Comparison of ENCODE assay signal across 9 mouse cellular contexts in genomic region chr7:4138181-4138580, GRCm38 (mm10). TPM values are rescaled to one million over a fixed set of nuclear protein-coding genes. Genes with fewer than 3 reads are reported as not detected.
DNase-seq lines count a peak whose midpoint lies in the region; ATAC-seq lines count a peak whose summit lies in the region.
"Had no signal": no experiment of that assay in that cellular context is flagged by ENCODE, and none has a peak within 500 bp of the region (broad histone marks: within the 10 kb centered on the region; RNA-seq: fewer than 3 reads in every experiment).

No protein-coding gene starts in this region.

- no peak overlapping the region for H3K27ac ChIP-seq in kidney, embryonic 15.5 days
- H3K27ac ChIP-seq in embryonic facial prominence, embryonic 11.5 days (replicated peaks; ENCODE audit: low read depth, low read length) = no peak overlapping the region
- H3K27ac ChIP-seq in hindbrain, embryonic 15.5 days (replicated peaks) = no peak overlapping the region
- H3K27ac ChIP-seq in midbrain, embryonic 14.5 days (replicated peaks; ENCODE audit: low read depth, low read length) = no peak overlapping the region

- peak overlapping the region; percentile 81 for H3K9ac ChIP-seq in kidney, embryonic 15.5 days
- H3K9ac ChIP-seq in embryonic facial prominence, embryonic 11.5 days (replicated peaks; ENCODE audit: low read length) = peak overlapping the region; percentile 78
- H3K9ac ChIP-seq in hindbrain, embryonic 15.5 days = peak overlapping the region; percentile 76; the same call in 1 of the 2 replicates
- no peak overlapping the region for H3K9ac ChIP-seq in midbrain, embryonic 14.5 days (replicated peaks; ENCODE audit: low read length)

- H3K27me3 ChIP-seq in kidney, embryonic 15.5 days = no peaks in the 10 kb centered on the region
- H3K27me3 ChIP-seq in embryonic facial prominence, embryonic 11.5 days (ENCODE audit: control insufficient read depth, insufficient read depth, low read length) = no peaks in the 10 kb centered on the region
- no peaks in the 10 kb centered on the region for H3K27me3 ChIP-seq in hindbrain, embryonic 15.5 days
- H3K27me3 ChIP-seq in midbrain, embryonic 14.5 days (ENCODE audit: control insufficient read depth, insufficient read depth, low read length) = no peaks in the 10 kb centered on the region

- 89% methylated on average over 2 of the region's 2 CpGs for WGBS in kidney, embryonic 15.5 days
- 95% methylated on average over 2 of the region's 2 CpGs for WGBS in embryonic facial prominence, embryonic 11.5 days
- WGBS in hindbrain, embryonic 15.5 days = 77% methylated on average over 2 of the region's 2 CpGs
- 85% methylated on average over 2 of the region's 2 CpGs for WGBS in midbrain, embryonic 14.5 days

- peak overlapping the region; percentile 73 for H3K4me3 ChIP-seq in kidney, embryonic 15.5 days (replicated peaks)
- peak overlapping the region; percentile 58 for H3K4me3 ChIP-seq in embryonic facial prominence, embryonic 11.5 days (ENCODE audit: low read depth, low read length)
- peak overlapping the region; percentile 88 for H3K4me3 ChIP-seq in hindbrain, embryonic 15.5 days
- H3K4me3 ChIP-seq in midbrain, embryonic 14.5 days (replicated peaks; ENCODE audit: low read depth, low read length) = peak overlapping the region; percentile 78; the same call in 1 of the 2 replicates

- no peak for ATAC-seq in kidney, embryonic 15.5 days (replicated peaks; ENCODE audit: low FRiP score)
- no peak for ATAC-seq in embryonic facial prominence, embryonic 11.5 days (replicated peaks; ENCODE audit: insufficient number of reproducible peaks, low FRiP score, low TSS enrichment, low read depth)
- no peak for ATAC-seq in hindbrain, embryonic 15.5 days (ENCODE audit: low FRiP score, low read depth)
- no peak for ATAC-seq in midbrain, embryonic 14.5 days (ENCODE audit: low FRiP score, low TSS enrichment)

- H3K36me3 ChIP-seq in kidney, embryonic 15.5 days = peaks cover 52% of the 10 kb centered on the region
- peaks cover 15% of the 10 kb centered on the region for H3K36me3 ChIP-seq in embryonic facial prominence, embryonic 11.5 days (replicated peaks; ENCODE audit: control insufficient read depth, insufficient read depth, low read depth, low read length)
- peaks cover 44% of the 10 kb centered on the region for H3K36me3 ChIP-seq in hindbrain, embryonic 15.5 days
- peaks cover 53% of the 10 kb centered on the region for H3K36me3 ChIP-seq in midbrain, embryonic 14.5 days (ENCODE audit: control insufficient read depth, insufficient read depth, low read length)

- H3K4me2 ChIP-seq in kidney, embryonic 15.5 days = peak overlapping the region; percentile 85
- H3K4me2 ChIP-seq in embryonic facial prominence, embryonic 11.5 days (ENCODE audit: low read depth, low read length) = peak overlapping the region; percentile 62
- peak overlapping the region; percentile 87 for H3K4me2 ChIP-seq in hindbrain, embryonic 15.5 days
- H3K4me2 ChIP-seq in midbrain, embryonic 14.5 days (ENCODE audit: low read length) = peak overlapping the region; percentile 72

- H3K9me3 ChIP-seq in kidney, embryonic 15.5 days (replicated peaks) = no peaks in the 10 kb centered on the region
- no peaks in the 10 kb centered on the region for H3K9me3 ChIP-seq in embryonic facial prominence, embryonic 11.5 days (replicated peaks; ENCODE audit: control insufficient read depth, low read length)
- H3K9me3 ChIP-seq in hindbrain, embryonic 15.5 days = no peaks in the 10 kb centered on the region
- H3K9me3 ChIP-seq in midbrain, embryonic 14.5 days (ENCODE audit: control insufficient read depth, low read length) = no peaks in the 10 kb centered on the region

- no peak for DNase-seq in kidney, adult 18-20 months
- DNase-seq in embryonic facial prominence, embryonic 11.5 days (ENCODE audit: low spot score) = no peak
- DNase-seq in midbrain, embryonic 14.5 days = no peak
- DNase-seq in urinary bladder, postnatal 4 days (ENCODE audit: low spot score in 2 of 2) = no peak
- DNase-seq in embryo, embryonic 10.5 days (ENCODE audit: low spot score) = no peak
- no peak for DNase-seq in frontal cortex, postnatal 14 days (ENCODE audit: low spot score in 2 of 2)
- DNase-seq: cerebellum, adult 18-20 months had no signal

- H3K4me1 ChIP-seq in kidney, embryonic 15.5 days = peaks cover 22% of the 10 kb centered on the region
- no peaks in the 10 kb centered on the region for H3K4me1 ChIP-seq in embryonic facial prominence, embryonic 11.5 days (ENCODE audit: control insufficient read depth, insufficient read depth, low read length)
- peaks cover 28% of the 10 kb centered on the region for H3K4me1 ChIP-seq in hindbrain, embryonic 15.5 days (replicated peaks)
- H3K4me1 ChIP-seq in midbrain, embryonic 14.5 days (ENCODE audit: control insufficient read depth, insufficient read depth, low read length) = peaks cover 8% of the 10 kb centered on the region; the same call in 1 of the 2 replicates

RNA-seq across cellular contexts. Expression of gene Leng8, which starts 1.3 kb away (rescaled TPM):
- polyA plus RNA-seq in kidney, embryonic 15.5 days (2015; fragmentation: Nextera tagmentation; extraction: Ambion mirVana) = 57.4 and 69.3 TPM in 2 replicates
- polyA plus RNA-seq in embryonic facial prominence, embryonic 11.5 days (2014; fragmentation: Nextera tagmentation; extraction: Ambion mirVana) = 31.4 and 37.5 TPM in 2 replicates
- 83.6 and 97.5 TPM in 2 replicates for polyA plus RNA-seq in hindbrain, embryonic 15.5 days (2015; fragmentation: Nextera tagmentation; extraction: Ambion mirVana)
- polyA plus RNA-seq in midbrain, embryonic 14.5 days (2014; fragmentation: Nextera tagmentation; extraction: Ambion mirVana) = 68.4 and 77.3 TPM in 2 replicates

RNA-seq across cellular contexts. Expression of gene Leng9, which starts 12.0 kb away (rescaled TPM):
- 2.8 and 3.5 TPM in 2 replicates for polyA plus RNA-seq in kidney, embryonic 15.5 days (2015; fragmentation: Nextera tagmentation; extraction: Ambion mirVana)
- 1.6 and 1.9 TPM in 2 replicates for polyA plus RNA-seq in embryonic facial prominence, embryonic 11.5 days (2014; fragmentation: Nextera tagmentation; extraction: Ambion mirVana)
- 4.4 and 5.7 TPM in 2 replicates for polyA plus RNA-seq in hindbrain, embryonic 15.5 days (2015; fragmentation: Nextera tagmentation; extraction: Ambion mirVana)
- 3.4 and 4.8 TPM in 2 replicates for polyA plus RNA-seq in midbrain, embryonic 14.5 days (2014; fragmentation: Nextera tagmentation; extraction: Ambion mirVana)

RNA-seq across cellular contexts. Expression of gene Ttyh1, which starts 19.0 kb away (rescaled TPM):
- 2.1 and 3.0 TPM in 2 replicates for polyA plus RNA-seq in kidney, embryonic 15.5 days (2015; fragmentation: Nextera tagmentation; extraction: Ambion mirVana)
- polyA plus RNA-seq in embryonic facial prominence, embryonic 11.5 days (2014; fragmentation: Nextera tagmentation; extraction: Ambion mirVana) = 8.3 and 10.2 TPM in 2 replicates
- 158 and 181 TPM in 2 replicates for polyA plus RNA-seq in hindbrain, embryonic 15.5 days (2015; fragmentation: Nextera tagmentation; extraction: Ambion mirVana)
- 104 and 112 TPM in 2 replicates for polyA plus RNA-seq in midbrain, embryonic 14.5 days (2014; fragmentation: Nextera tagmentation; extraction: Ambion mirVana)

RNA-seq across cellular contexts. Expression of gene Cdc42ep5, which starts 26.5 kb away (rescaled TPM):
- polyA plus RNA-seq in kidney, embryonic 15.5 days (2015; fragmentation: Nextera tagmentation; extraction: Ambion mirVana) = 34.7 and 35.7 TPM in 2 replicates
- polyA plus RNA-seq in embryonic facial prominence, embryonic 11.5 days (2014; fragmentation: Nextera tagmentation; extraction: Ambion mirVana) = 43.9 and 45.7 TPM in 2 replicates
- 7.4 and 8.8 TPM in 2 replicates for polyA plus RNA-seq in hindbrain, embryonic 15.5 days (2015; fragmentation: Nextera tagmentation; extraction: Ambion mirVana)
- polyA plus RNA-seq in midbrain, embryonic 14.5 days (2014; fragmentation: Nextera tagmentation; extraction: Ambion mirVana) = 3.1 and 5.3 TPM in 2 replicates
